Mouse (Mus musculus) megakaryocyte, embryonic 14.5 days (primary cell): ENCODE data around the gene Xirp1.

Experiments
- FLI1 ChIP-seq: IDR thresholded peaks from 2 replicates; pipeline ENCODE4 v1.6.1; 2012; ENCODE audit warnings: low read length, inconsistent platforms, mixed read lengths
- GATA1 ChIP-seq: IDR thresholded peaks from 3 replicates; pipeline ENCODE4 v1.6.1; 2012; ENCODE audit warnings: mixed read lengths, low read length, inconsistent platforms, borderline replicate concordance

DNA sequence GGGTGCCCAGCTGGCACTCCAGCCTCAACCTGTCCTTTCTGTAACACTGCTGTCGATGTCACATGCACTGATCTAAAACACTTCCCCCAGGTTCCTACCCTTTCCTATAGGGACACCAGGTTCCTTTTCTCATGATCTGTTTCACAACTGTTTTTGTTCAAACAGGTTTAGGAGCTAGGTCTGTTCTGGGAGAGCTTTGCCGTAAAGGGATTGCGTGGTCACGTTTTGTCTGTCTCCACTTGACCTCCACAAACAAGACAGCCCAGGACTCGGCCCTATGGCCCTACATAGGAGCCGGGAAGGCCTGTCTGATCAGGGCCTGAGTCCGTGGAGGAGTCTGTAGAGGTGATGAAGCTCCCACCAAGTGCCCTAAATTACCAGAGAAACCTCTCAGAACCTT is 53.6 kb downstream of the Xirp1 start:
- no peak for TF ChIP-seq GATA1
- TF ChIP-seq FLI1: no peak
